Mouse (Mus musculus) testis, adult 2 months (tissue): ENCODE measurements around the gene Trim17.

Experiments used
- CTCF ChIP-seq: fragments of 200-500 bp; IDR thresholded peaks from 2 replicates; pipeline ENCODE4 v1.5.1; 2012; ENCODE audit warnings: low read depth, mild to moderate bottlenecking, inconsistent platforms, low read length, moderate library complexity; ENCODE audit not compliant: control insufficient read depth, insufficient read depth, insufficient replicate concordance
- POLR2A ChIP-seq: fragments of 200-500 bp; IDR thresholded peaks from 2 replicates; pipeline ENCODE4 v1.6.1; 2012; ENCODE audit warnings: low read depth, mild to moderate bottlenecking, inconsistent platforms, low read length, moderate library complexity; ENCODE audit not compliant: control insufficient read depth

DNA sequence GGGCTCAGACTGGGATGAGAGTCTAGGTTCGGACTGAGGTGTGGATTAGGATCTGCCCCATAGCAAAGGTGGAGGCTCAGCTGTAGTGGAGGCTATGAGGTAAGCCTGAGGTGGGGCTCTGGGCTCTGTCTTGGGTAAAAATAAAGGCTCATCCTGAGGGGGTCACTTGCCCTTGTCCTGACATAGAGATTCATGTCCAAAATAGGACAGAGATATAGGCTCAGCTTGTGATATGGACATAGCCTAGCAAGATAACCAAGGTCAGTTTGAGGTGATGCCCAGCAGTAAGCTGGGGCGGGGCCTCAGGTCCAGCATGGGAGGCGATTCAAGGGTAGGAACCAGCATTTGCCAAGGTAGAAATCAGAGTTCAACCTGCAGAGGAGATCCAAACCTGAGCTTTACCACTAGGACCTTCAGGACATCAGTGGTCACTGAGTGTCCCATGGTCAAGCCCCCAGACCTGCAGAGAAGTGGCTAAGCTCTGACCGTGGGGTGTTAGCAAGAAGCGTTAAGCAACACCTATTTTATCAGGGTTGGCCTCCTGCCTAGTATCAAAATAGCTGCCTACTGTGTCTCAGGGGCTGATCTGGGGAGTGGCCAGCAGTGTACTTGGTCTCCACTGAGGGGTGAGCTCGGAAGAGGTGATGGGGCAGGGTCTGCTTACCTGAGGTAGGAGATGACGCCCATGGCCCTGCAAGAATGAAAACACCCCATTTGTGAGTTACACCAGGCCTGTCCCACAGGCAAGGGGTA is 48.0 kb downstream of the Trim17 start:
- TF ChIP-seq POLR2A (no peak), CTCF (no peak)
